Mouse (Mus musculus) olfactory bulb, adult 2 months (tissue): ENCODE measurements at regions not wholly inside any gene's neighbourhood (a gene's known extent, or its start where the extent isn't known, plus 50 kb on each side); places are given as distances from the start of the nearest gene placed in this dataset.

ENCODE experiments used
- CTCF ChIP-seq: fragments of 200-500 bp; IDR thresholded peaks from 2 replicates; pipeline ENCODE4 v1.5.1; 2012; ENCODE audit warnings: low read depth, mild to moderate bottlenecking, low read length, moderate library complexity; ENCODE audit not compliant: insufficient read depth
- POLR2A ChIP-seq: fragments of 200-500 bp; IDR thresholded peaks from 2 replicates; pipeline ENCODE4 v1.6.1; 2012; ENCODE audit warnings: mild to moderate bottlenecking, low read depth, low read length, moderate library complexity; ENCODE audit not compliant: insufficient read depth

GRCm38 (mm10) chr3:130883319-130883718 lies 153.1 kb upstream of the Rpl34 start:
- no peak for TF ChIP-seq CTCF
- no peak for TF ChIP-seq POLR2A
